Mouse (Mus musculus) cerebellum, adult 2 months (tissue): Measurements from ENCODE around the gene Klf3. TPM values are rescaled to one million over a fixed set of nuclear protein-coding genes. Genes with fewer than 3 reads are reported as not detected.

Experiments used
- DNase-seq, 2 experiments: peaks; one replicate each; pipeline ENCODE4 v3.0.0; 2021
- H3K27ac ChIP-seq: fragments of 200-500 bp; 2 replicates; pipeline ENCODE4 v1.5.1; 2012; ENCODE audit warnings: low read length, control low read depth, inconsistent platforms; ENCODE audit not compliant: insufficient read depth
- H3K27me3 ChIP-seq: fragments of 200-500 bp; 2 replicates; pipeline ENCODE4 v1.6.1; 2012; ENCODE audit warnings: inconsistent platforms, mild to moderate bottlenecking, low read length, moderate library complexity; ENCODE audit not compliant: control insufficient read depth, insufficient read depth
- H3K4me1 ChIP-seq: fragments of 200-500 bp; 2 replicates; pipeline ENCODE4 v1.6.1; 2011; ENCODE audit warnings: low read length; ENCODE audit not compliant: control insufficient read depth, insufficient read depth
- H3K4me3 ChIP-seq: fragments of 200-500 bp; replicated peaks from 2 replicates; pipeline ENCODE3; 2011; ENCODE audit warnings: mild to moderate bottlenecking, low read depth, low read length, control low read depth; ENCODE audit not compliant: insufficient read depth
- CTCF ChIP-seq: fragments of 200-500 bp; IDR thresholded peaks from 2 replicates; pipeline ENCODE4 v1.5.1; 2011; ENCODE audit warnings: low read depth, mild to moderate bottlenecking, control low read depth, low read length, moderate library complexity, borderline replicate concordance; ENCODE audit not compliant: insufficient read depth
- POLR2A ChIP-seq: fragments of 200-500 bp; IDR thresholded peaks from 2 replicates; pipeline ENCODE4 v1.6.1; 2011; ENCODE audit warnings: low read length, control low read depth, borderline replicate concordance; ENCODE audit not compliant: insufficient read depth
- WGBS: fragments of 180-500 bp; shearing (Covaris S2); methylation state at CpG from one replicate; pipeline ENCODE4 v1.1.7; 2018; 5-methylcytosine and 5-hydroxymethylcytosine counted together
- polyA plus RNA-seq: library from polyadenylated mRNA; depleted of rRNA; stranded (reverse); fragments of >200 nt; gene quantifications from 2 replicates; pipeline ENCODE4 v1.2.3, GENCODE M21; 2012

The Klf3 gene
- polyA plus RNA-seq, 1 experiment = 16.4 TPM

- DNase-seq = no peak
- H3K4me1 ChIP-seq = no peaks in the 10 kb centered on the region
- H3K27ac ChIP-seq = no peak overlapping the region
- TF ChIP-seq CTCF = no peak
- no peak for TF ChIP-seq POLR2A
- WGBS = 71% methylated on average over 2 of the region's 2 CpGs
- no peaks in the 10 kb centered on the region for H3K27me3 ChIP-seq
- no peak overlapping the region for H3K4me3 ChIP-seq
These were observed 3.4 kb downstream of the Klf3 start for GRCm38 (mm10) chr5:64806600-64806999.

DNA sequence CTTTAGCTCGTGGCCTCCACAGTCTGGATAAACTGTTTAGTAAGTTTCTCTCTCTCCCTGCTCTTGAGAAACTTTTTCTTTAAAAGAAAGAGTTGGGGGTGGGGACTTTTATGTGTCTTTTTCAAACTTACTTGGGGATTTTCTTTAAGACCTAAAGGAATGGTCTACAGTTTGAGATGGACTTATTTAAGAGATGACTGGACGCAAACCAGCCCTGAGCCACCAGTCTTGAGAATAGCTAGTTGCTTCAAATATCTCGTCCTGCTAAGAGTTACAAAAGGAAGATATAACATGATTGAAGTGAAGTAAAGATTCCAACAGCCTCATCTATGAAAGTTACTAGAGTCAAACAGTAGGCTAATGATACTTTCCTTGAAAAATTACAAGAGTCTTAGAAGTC, 4.0 kb downstream of the Klf3 start:
- no peak for DNase-seq
- TF ChIP-seq POLR2A = no peak
- TF ChIP-seq CTCF = no peak
- H3K4me3 ChIP-seq = no peak overlapping the region
- no peaks in the 10 kb centered on the region for H3K27me3 ChIP-seq
- H3K27ac ChIP-seq = no peak overlapping the region
- 88% methylated on average over 3 of the region's 3 CpGs for WGBS
- no peaks in the 10 kb centered on the region; the same call in 1 of the 2 replicates for H3K4me1 ChIP-seq

GRCm38 (mm10) chr5:64807603-64808002, 4.4 kb downstream of the Klf3 start:
- Histone ChIP-seq H3K27ac (no peak overlapping the region), H3K4me3 (no peak overlapping the region), H3K27me3 (no peaks in the 10 kb centered on the region), H3K4me1 (peaks cover 4% of the 10 kb centered on the region; the same call in 1 of the 2 replicates)
- WGBS = 76% methylated on average over 4 of the region's 4 CpGs
- no peak for DNase-seq
- no peak for TF ChIP-seq CTCF
- no peak for TF ChIP-seq POLR2A

GRCm38 (mm10) chr5:64808106-64809010, 5.2 kb downstream of the Klf3 start:
- DNase-seq = no peak
- H3K27me3 ChIP-seq = no peaks in the 10 kb centered on the region
- H3K27ac ChIP-seq = no peak overlapping the region
- H3K4me1 ChIP-seq = peaks cover 6% of the 10 kb centered on the region; the same call in 1 of the 2 replicates
- WGBS = 49% methylated on average over 24 of the region's 24 CpGs
- no peak overlapping the region for H3K4me3 ChIP-seq
- TF ChIP-seq CTCF (no peak), POLR2A (no peak)

- no peak for DNase-seq
- 73% methylated on average over 7 of the region's 7 CpGs for WGBS
- H3K4me3 ChIP-seq = no peak overlapping the region
- no peak overlapping the region for H3K27ac ChIP-seq
- no peaks in the 10 kb centered on the region for H3K27me3 ChIP-seq
- H3K4me1 ChIP-seq = peaks cover 6% of the 10 kb centered on the region; the same call in 1 of the 2 replicates
- TF ChIP-seq POLR2A (no peak), CTCF (no peak)
These were observed 6.1 kb downstream of the Klf3 start for GRCm38 (mm10) chr5:64809257-64809656.

DNA sequence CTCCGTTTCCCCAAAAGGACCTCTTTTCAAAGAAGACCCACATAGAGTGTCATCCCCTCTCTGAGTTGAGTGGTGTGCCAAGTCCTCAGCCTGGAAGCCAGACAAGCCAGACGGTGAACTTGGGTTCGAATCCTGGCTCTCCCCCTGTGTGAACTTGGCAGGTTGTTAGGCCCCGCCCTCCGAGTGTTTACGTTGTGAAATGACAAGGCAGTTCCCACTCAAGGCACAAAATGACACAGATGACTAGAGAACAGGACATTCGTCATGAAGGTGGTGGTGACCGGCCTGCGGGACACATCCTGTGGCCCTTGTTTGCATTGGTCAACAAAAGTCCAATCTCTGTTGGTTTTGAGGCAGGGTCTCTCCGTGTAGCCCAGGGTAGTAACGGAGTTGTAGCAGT, 6.7 kb downstream of the Klf3 start:
- Histone ChIP-seq H3K4me1 (peaks cover 6% of the 10 kb centered on the region; the same call in 1 of the 2 replicates), H3K4me3 (no peak overlapping the region), H3K27ac (no peak overlapping the region), H3K27me3 (no peaks in the 10 kb centered on the region)
- TF ChIP-seq CTCF (no peak), POLR2A (no peak)
- 69% methylated on average over 11 of the region's 11 CpGs for WGBS
- no peak for DNase-seq

- no peak for DNase-seq
- WGBS = 37% methylated on average over 9 of the region's 9 CpGs
- Histone ChIP-seq H3K4me3 (no peak overlapping the region), H3K4me1 (peaks cover 6% of the 10 kb centered on the region; the same call in 1 of the 2 replicates), H3K27ac (no peak overlapping the region), H3K27me3 (no peaks in the 10 kb centered on the region)
- TF ChIP-seq CTCF (no peak), POLR2A (no peak)
These were observed 7.8 kb downstream of the Klf3 start for GRCm38 (mm10) chr5:64810860-64811499.
